Mouse (Mus musculus): ENCODE data around the gene Btbd8.

DNA sequence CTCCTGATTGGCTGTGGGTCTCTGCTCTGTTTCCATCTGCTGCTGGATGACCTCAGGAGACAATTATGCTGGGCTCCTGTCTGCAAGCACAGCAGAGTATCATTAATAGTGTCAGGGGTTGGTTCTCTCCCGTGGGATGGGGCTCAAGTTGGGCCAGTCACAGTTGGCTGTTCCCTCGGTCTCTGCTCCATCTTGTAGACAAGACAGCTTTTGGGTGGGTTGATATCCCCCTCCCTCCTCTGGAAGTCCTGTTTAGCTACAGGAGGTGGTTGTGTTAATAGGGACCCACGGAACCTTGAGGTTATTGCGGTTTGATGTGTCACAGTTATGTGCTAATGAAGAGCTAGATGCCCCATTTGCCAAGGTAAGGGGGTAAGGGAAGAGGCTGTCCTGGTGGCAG, 51.2 kb downstream of the Btbd8 start:
- no peak for TF ChIP-seq CTCF (IDR thresholded peaks at IDR 0.05; ENCODE audit: low read depth)
- no peak for TF ChIP-seq EP300 (IDR thresholded peaks at IDR 0.05; ENCODE audit: low read depth)

Data from heart, postnatal 0 days (tissue).